Mouse (Mus musculus) Patski (cell line): ENCODE data around the gene Pex6. TPM values are rescaled to one million over a fixed set of nuclear protein-coding genes. Genes with fewer than 3 reads are reported as not detected.

ENCODE experiments used
- ATAC-seq: fragments of 100-300 bp; one replicate; pipeline ENCODE4 v1.8.0; 2021
- CTCF ChIA-PET: fragments of 350-600 bp; sonication (Branson Sonifier 250); formaldehyde crosslinking; loops from one replicate; lab custom pipeline; 2022; ENCODE audit warnings: inconsistent platforms; lab: Charles Lee
- POLR2A ChIA-PET: fragments of 350-600 bp; sonication (Branson Sonifier 250); formaldehyde crosslinking; loops from one replicate; lab custom pipeline; 2022; ENCODE audit warnings: antibody characterized with exemption, inconsistent platforms; lab: Charles Lee
- DNase-seq: peaks from one replicate; pipeline ENCODE4 v3.0.0-alpha.2; 2011; ENCODE audit warnings: low read depth, low spot score
- H3K27me3 ChIP-seq: fragments of 371-371 bp; one replicate; pipeline ENCODE4 v1.5.1; 2021
- CTCF ChIP-seq: fragments of 100-300 bp; IDR thresholded peaks from one replicate; pipeline ENCODE4 v1.5.1; 2021
- in situ Hi-C: fragments of 300-500 bp; cut with MboI; formaldehyde crosslinking; loops from 3 replicates; pipeline ENCODE4 v1.11.1; 2018; ENCODE audit warnings: low pct_unique_long_range_greater_than_20kb, mixed read lengths
- polyA plus RNA-seq: library from polyadenylated mRNA; unstranded; gene quantifications from one replicate; pipeline ENCODE4 v1.2.3, GENCODE M21; 2021

Gene Pex6
- polyA plus RNA-seq, 1 experiment from 2014 or later, result 39.9 TPM

DNA sequence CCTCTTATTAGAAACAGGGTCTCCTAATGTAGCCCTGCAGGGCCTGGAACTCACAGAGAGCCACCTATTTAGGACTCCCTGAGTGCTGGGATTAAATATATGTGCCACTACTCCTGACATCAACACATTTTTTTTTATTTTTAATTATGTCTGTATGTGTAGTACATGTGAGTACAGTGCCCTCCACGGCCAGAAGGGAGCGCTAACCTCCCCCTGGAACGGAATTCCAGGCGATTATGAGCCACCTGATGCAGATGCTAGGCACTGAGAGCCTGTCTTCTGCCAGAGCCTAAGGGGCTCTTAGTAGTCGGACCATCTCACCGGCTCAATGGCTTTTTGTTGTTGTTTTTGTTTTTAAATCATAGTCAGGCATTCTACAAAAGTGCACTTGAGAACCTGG, 16.8 kb downstream of the Pex6 start:
- CTCF ChIA-PET, result no interaction called here
- in situ Hi-C loops, result no loop called here
- DNase-seq (no peak), ATAC-seq (no peak)
- H3K27me3 ChIP-seq, result no peaks in the 10 kb centered on the region
- POLR2A ChIA-PET, result interaction anchor here (0.7 kb wide), 1 partner anchor 13 kb away, joined by 4 read pairs; no protein-coding TSS in a partner anchor
- TF ChIP-seq CTCF, result no peak

DNA sequence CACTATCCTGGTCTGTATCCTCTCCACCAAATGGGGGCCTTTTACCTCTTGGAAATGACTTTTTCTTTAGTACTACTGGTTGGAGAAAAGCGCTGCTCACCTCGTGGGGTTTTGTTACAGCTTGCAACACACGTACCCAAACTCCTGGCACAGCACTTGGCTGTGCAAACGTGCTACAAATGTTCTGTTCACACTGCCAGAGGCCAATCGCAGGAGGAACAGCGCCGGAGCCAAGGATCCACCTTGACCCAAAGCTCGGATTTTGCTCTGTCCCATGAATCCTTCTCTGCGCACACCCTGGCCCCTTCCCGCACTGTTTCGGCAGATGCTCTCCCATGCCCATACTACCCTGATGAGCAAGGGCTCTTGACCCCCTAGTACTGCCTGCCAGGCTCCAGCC, 17.2 kb downstream of the Pex6 start:
- TF ChIP-seq CTCF, result no peak
- CTCF ChIA-PET, result no interaction called here
- POLR2A ChIA-PET, result no interaction called here
- DNase-seq, result no peak
- H3K27me3 ChIP-seq, result no peaks in the 10 kb centered on the region
- in situ Hi-C loops, result no loop called here
- no peak for ATAC-seq

DNA sequence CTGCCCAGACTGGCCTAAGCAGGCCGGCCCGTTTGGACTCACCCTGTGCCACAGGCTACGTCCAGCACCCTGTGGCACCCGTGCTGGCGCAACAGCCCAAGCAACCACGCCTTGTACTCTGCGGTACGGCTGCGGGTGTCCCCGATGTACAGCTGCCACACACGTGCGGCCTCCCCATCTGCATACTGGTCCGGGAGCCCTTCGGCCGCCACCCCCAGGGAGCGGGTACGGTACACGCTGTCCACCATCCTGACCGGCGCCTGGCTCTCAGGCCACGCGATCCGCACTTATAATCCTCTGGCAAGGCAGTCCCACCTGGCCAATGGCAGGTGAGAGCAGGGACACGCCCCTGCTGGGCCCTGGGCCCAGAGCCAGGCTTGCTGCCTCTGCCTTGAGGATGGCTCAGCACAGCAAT, 17.6 kb downstream of the Pex6 start, which contains the start of gene Gnmt:
TSS of gene Gnmt (minus strand) at position 265 of the 415 bp plus-strand sequence.
- ATAC-seq (peak; percentile 27), DNase-seq (no peak)
- in situ Hi-C loops, result no loop called here
- no peak for TF ChIP-seq CTCF
- ChIA-PET POLR2A (no interaction called here), CTCF (no interaction called here)
- no peaks in the 10 kb centered on the region for H3K27me3 ChIP-seq

DNA sequence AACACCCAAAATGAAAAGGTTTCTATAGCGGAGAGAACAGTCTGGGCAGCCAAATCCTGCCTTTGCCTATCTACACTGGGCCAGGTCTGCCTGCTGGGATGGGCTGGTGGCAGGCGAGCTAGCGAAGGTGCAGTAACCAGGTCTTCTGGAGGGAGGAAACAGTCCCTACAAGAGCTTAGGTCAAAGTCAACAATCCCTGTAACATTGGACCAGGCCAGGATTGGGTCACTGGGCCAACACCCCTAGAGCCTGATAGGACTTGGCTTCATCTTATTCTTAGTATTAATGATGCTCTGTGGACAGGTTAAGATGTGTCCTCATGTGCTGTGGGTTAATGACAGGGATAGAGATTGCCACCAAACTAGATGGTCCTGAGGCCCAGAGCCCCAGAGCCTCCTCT, 22.8 kb downstream of the Pex6 start:
- no peaks in the 10 kb centered on the region for H3K27me3 ChIP-seq
- ChIA-PET POLR2A (interaction anchor here (0.7 to 0.9 kb wide), 2 partner anchors 30 to 40 kb away, joined by 4 to 8 read pairs; partner anchors contain the start of gene Ppp2r5d), CTCF (interaction anchor here (0.7 kb wide), 1 partner anchor 12 kb away, joined by 3 read pairs; no protein-coding TSS in a partner anchor)
- no peak for DNase-seq
- no peak for ATAC-seq
- no peak for TF ChIP-seq CTCF
- in situ Hi-C loops, result no loop called here

DNA sequence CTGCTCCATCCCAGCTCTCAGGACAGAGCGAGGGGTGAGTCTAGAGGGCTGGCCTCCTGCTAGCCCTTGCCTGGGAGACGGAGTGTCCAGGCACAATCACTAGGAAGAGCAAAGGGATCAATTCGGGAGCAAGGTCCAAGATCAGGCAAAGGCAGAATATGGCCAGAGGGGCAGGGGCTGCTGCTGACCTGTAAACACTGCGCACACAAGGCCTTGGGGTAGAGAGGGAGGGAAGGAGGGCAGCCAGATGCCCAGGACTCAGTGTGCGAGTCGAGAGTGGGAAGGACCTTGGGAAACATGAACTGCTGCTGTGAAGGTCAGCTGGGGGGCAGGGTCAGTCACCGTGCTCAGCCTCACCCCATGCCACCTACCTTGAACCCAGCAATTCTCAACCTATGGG, 24.0 kb downstream of the Pex6 start:
- ChIA-PET CTCF (interaction anchor here (0.7 kb wide), 1 partner anchor 12 kb away, joined by 4 read pairs; no protein-coding TSS in a partner anchor), POLR2A (no interaction called here)
- DNase-seq (no peak), ATAC-seq (no peak)
- TF ChIP-seq CTCF, result no peak
- no peaks in the 10 kb centered on the region for H3K27me3 ChIP-seq
- in situ Hi-C loops, result no loop called here

DNA sequence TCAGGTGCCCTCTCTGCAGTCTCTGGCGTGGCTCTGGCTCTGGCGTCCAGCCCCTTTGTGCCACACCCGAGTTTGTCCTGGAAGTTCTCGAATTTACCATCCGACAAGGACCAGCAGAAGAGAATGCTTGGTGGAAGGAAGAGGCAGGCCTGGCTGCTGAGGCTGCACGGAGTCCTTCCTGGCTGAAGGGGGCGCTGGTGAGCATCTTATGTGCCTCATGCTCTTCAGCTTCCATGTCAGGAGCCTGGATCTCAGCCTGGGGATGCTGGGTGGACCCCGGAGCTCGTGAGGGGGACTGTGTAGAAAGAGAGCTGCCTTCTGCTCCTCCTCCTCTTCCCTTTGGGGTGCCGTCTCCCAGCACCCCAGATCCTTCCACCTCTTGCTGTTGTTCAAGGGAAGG, 24.9 kb downstream of the Pex6 start:
- peak; percentile 71 for TF ChIP-seq CTCF
- DNase-seq (no peak), ATAC-seq (no peak)
- ChIA-PET CTCF (interaction anchor here (0.8 kb wide), 1 partner anchor 38 kb away, joined by 4 read pairs; no protein-coding TSS in a partner anchor), POLR2A (interaction anchor here (1.4 kb wide), 1 partner anchor 38 kb away, joined by 3 read pairs; no protein-coding TSS in a partner anchor)
- H3K27me3 ChIP-seq, result no peaks in the 10 kb centered on the region
- in situ Hi-C loops, result no loop called here

DNA sequence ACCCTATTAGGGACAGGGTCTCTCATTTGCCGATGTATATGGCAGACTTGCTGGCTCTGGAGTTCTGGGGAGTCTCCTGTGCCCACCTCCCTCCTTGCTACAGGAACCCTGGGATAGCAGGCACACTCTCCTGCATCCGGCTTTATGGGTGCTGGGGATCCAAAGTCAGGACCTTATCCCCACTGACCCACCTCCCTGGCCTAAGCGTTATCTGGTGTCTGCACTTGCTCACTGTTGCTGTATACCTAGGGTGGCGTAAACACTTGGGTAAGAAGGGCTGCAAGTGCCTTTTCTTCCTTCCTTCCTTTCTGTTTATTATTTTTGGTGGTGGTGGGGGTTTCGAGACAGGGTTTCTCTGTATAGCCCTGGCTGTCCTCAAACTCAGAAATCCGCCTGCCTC, 30.0 kb downstream of the Pex6 start:
- DNase-seq (no peak), ATAC-seq (no peak)
- in situ Hi-C loops, result no loop called here
- CTCF ChIA-PET, result no interaction called here
- H3K27me3 ChIP-seq, result no peaks in the 10 kb centered on the region
- no peak for TF ChIP-seq CTCF
- POLR2A ChIA-PET, result no interaction called here

DNA sequence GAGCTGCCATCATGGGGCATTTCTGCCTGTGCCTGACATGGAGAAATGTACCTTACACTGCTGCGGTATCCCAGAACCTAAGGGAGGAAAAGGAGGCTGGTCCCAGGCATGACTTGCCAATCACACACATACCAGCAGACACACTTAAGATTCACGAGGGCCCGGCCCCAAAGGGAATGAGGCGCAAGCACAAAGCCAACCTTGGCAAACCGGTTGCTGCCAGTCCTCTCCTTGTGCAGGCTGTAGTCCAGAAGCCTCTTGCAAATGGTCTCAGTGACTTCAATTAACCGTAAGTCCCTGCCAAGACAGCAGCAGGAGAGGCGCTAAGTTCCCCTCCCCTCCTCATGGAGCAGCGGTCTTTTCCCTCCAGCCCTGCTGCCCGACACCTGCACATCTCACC, 31.7 kb downstream of the Pex6 start:
- in situ Hi-C loops, result no loop called here
- ATAC-seq (no peak), DNase-seq (no peak)
- H3K27me3 ChIP-seq, result no peaks in the 10 kb centered on the region
- POLR2A ChIA-PET, result no interaction called here
- CTCF ChIA-PET, result interaction anchor here (1.0 kb wide), 1 partner anchor 50 kb away, joined by 3 read pairs; no protein-coding TSS in a partner anchor
- TF ChIP-seq CTCF, result no peak

DNA sequence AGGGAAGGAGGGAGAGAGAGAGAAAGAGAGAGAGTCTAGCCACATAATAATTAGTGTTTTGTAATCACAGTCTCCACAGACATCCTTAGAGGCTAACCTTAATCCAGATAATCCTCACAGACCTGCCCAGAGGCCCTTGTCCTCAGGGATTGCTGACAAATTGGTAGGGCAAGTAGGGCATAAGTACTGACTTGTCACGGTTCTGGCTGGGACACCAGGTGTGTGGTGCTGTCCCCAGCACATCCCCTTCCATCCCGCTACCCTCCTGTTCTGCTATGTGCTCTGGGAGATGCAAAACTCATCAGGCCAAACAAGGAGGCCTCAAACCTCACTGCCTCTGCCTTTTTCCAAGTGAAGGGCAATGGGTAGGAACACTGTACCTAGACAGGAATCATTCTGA, 34.2 kb downstream of the Pex6 start:
- ATAC-seq (no peak), DNase-seq (no peak)
- TF ChIP-seq CTCF, result no peak
- ChIA-PET POLR2A (no interaction called here), CTCF (interaction anchor here (1.2 to 1.5 kb wide), 2 partner anchors 12 to 14 kb away, joined by 3 read pairs; no protein-coding TSS in a partner anchor)
- H3K27me3 ChIP-seq, result no peaks in the 10 kb centered on the region
- in situ Hi-C loops, result no loop called here

DNA sequence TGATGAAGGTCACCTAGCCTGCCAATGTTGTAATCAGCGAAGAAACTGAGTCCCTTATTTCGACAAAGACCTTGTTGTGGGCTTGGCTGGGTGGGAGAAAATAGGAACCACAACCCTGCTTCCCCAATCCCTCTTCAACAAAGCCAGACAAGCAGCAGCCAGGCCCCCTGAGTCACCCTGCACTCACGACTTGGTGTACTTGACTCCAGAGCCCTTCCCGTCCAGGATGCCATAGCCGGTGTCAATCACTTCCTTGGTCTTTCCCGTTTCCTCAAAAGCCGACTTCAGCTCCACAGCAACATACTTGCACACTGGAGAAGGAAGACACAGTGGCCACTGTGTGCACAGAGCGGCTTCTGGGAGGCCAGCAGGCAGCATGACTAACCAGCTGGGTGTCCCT, 36.0 kb downstream of the Pex6 start:
- ATAC-seq (no peak), DNase-seq (no peak)
- ChIA-PET POLR2A (no interaction called here), CTCF (no interaction called here)
- in situ Hi-C loops, result no loop called here
- no peaks in the 10 kb centered on the region for H3K27me3 ChIP-seq
- no peak for TF ChIP-seq CTCF

DNA sequence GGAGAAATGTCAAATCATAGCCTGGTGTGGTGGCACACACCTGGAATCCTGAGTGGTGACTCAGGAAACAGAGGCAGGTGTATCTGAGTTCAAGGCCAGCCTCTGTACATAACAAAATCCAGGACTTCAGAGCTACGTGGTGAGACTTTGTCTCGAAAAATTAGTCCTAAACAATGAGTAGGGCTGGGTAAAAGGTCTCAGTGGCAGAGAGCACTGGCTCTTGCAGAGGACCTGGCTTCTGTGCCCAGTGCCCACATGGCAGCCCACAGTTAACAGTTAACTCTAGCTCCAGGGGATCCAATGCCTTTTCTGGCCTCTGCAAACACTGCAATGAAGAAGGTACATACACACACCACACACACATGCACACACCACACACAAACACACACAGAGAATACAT, 36.5 kb downstream of the Pex6 start:
- in situ Hi-C loops, result no loop called here

More for the DNA sequence above, 36.5 kb downstream of the Pex6 start:
- ChIA-PET CTCF (no interaction called here), POLR2A (interaction anchor here (0.8 kb wide), 1 partner anchor 46 kb away, joined by 4 read pairs; no protein-coding TSS in a partner anchor)
- H3K27me3 ChIP-seq, result no peaks in the 10 kb centered on the region
- TF ChIP-seq CTCF, result no peak
- no peak for ATAC-seq
- no peak for DNase-seq
